Mouse (Mus musculus) stomach, adult 2 months (tissue): ENCODE data around the gene Ctxn1. TPM values are rescaled to one million over a fixed set of nuclear protein-coding genes. Genes with fewer than 3 reads are reported as not detected.

ENCODE experiments used
- polyA plus RNA-seq: library from polyadenylated mRNA; depleted of rRNA; stranded (reverse); fragments of >200 nt; gene quantifications from 2 replicates; pipeline ENCODE4 v1.2.3, GENCODE M21; 2012; rRNA removed

Ctxn1 gene
- polyA plus RNA-seq = 36.1 and 38.4 TPM in 2 replicates

GRCm38 (mm10) chr8:4259125-4259804 lies at the start of gene Ctxn1:
Gene Ctxn1, minus strand, starts transcription at chr8:4259274.

GRCm38 (mm10) chr8:4275275-4276110 lies 16.4 kb upstream of the Ctxn1 start, which contains the start of gene Timm44:
Gene Timm44, minus strand, starts transcription at chr8:4275913.

GRCm38 (mm10) chr8:4252934-4253841 lies 5.9 kb downstream of the Ctxn1 start, which contains the start of gene Snapc2:
Gene Snapc2, plus strand, starts transcription at chr8:4253080.

GRCm38 (mm10) chr8:4247951-4248540 lies 11.0 kb downstream of the Ctxn1 start, which contains the start of gene Tgfbr3l:
Gene Tgfbr3l, plus strand, starts transcription at chr8:4248214.

GRCm38 (mm10) chr8:4238434-4239192 lies 20.5 kb downstream of the Ctxn1 start, which contains the start of the genes Map2k7 and Gm49320:
Gene Map2k7, plus strand, starts transcription at chr8:4238740.
Gene Gm49320, plus strand, starts transcription at chr8:4238865.

GRCm38 (mm10) chr8:4226739-4227347 lies 32.2 kb downstream of the Ctxn1 start, which contains the start of gene Lrrc8e:
Gene Lrrc8e, plus strand, starts transcription at chr8:4226827.

GRCm38 (mm10) chr8:4216791-4217621 lies 42.1 kb downstream of the Ctxn1 start, which contains the start of gene Prr36:
Gene Prr36, minus strand, starts transcription at chr8:4217459.

Other genes starting within 250 kb of the Ctxn1 start
- 0.55 and 1.5 TPM in 2 replicates for gene Cd209f, start 153.4 kb downstream of the Ctxn1 start, polyA plus RNA-seq
- 0.98 and 1.9 TPM in 2 replicates for gene Cd209g, start 125.2 kb downstream of the Ctxn1 start, polyA plus RNA-seq
- gene Evi5l, start 92.7 kb downstream of the Ctxn1 start, polyA plus RNA-seq = 10.3 and 13.7 TPM in 2 replicates
- 0.11 and 0.15 TPM in 2 replicates for gene Prr36, start 41.8 kb downstream of the Ctxn1 start, polyA plus RNA-seq
- gene Lrrc8e, start 32.4 kb downstream of the Ctxn1 start, polyA plus RNA-seq = 3.1 and 3.7 TPM in 2 replicates
- 12.0 and 20.2 TPM in 2 replicates for gene Map2k7, start 20.5 kb downstream of the Ctxn1 start, polyA plus RNA-seq
- gene Gm49320, start 20.4 kb downstream of the Ctxn1 start, polyA plus RNA-seq = 0.19 and 0.23 TPM in 2 replicates
- 16.4 and 57.9 TPM in 2 replicates for gene Tgfbr3l, start 11.1 kb downstream of the Ctxn1 start, polyA plus RNA-seq
- gene Snapc2, start 6.2 kb downstream of the Ctxn1 start, polyA plus RNA-seq = 19.8 and 20.6 TPM in 2 replicates
- gene Timm44, start 16.6 kb upstream of the Ctxn1 start, polyA plus RNA-seq = 28.6 and 30.3 TPM in 2 replicates
- 0.12 and 0.84 TPM in 2 replicates for gene Ccl25, start 65.9 kb upstream of the Ctxn1 start, polyA plus RNA-seq
- gene Elavl1, start 66.1 kb upstream of the Ctxn1 start, polyA plus RNA-seq = 11.2 and 12.1 TPM in 2 replicates
- 16.1 and 16.4 TPM in 2 replicates for gene Cers4, start 233.8 kb upstream of the Ctxn1 start, polyA plus RNA-seq